Mouse (Mus musculus) lung, postnatal 14 days (tissue): ENCODE data around the gene Btbd9.

Experiments
- DNase-seq: peaks from one replicate; pipeline ENCODE4 v3.0.0; 2021

Gene Btbd9

DNA sequence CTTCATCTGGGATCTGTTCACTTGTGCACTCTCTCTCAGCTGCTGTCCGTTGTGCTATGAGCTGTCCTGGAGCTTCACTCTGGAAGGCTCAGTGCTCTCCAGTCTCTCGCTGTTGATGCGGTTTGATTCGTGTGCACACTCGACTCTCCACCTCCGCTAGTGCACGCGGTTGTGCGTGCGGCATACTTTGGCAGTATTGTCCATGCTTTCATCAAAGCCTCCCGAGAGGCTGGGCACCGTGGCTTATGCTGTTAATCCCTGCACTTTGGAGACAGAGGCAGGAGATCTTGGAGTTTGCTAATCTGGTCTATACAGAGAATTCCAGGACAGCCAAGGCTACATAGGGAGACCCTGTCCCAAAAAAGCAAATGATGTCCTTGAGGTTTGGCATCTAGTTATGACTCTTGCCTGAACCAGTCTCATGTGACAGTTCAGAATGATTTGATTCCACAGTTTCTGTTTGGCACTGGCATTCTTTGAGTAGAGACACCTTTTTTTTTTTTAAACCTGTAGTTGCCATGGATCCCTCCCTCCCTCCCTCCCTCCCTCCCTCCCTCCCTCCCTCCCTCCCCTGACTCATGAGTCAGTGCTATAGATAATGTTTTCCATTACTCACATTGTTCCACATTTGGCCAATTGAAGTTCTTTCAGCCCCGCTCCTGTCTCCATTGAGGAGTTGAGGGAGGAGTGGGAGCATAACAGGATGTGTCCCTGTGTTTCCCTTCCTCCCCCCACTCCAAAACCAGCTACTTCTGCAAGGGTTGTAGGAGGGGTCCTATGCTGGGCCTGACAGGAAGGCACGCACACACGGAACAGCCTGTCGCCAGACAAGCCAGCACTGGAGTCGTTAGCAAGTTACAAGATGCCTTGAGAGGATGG lies 379.6 kb downstream of the Btbd9 start:
- no peak for DNase-seq

- no peak for DNase-seq
These were observed 380.6 kb downstream of the Btbd9 start for GRCm38 (mm10) chr17:30195591-30196183.

DNA sequence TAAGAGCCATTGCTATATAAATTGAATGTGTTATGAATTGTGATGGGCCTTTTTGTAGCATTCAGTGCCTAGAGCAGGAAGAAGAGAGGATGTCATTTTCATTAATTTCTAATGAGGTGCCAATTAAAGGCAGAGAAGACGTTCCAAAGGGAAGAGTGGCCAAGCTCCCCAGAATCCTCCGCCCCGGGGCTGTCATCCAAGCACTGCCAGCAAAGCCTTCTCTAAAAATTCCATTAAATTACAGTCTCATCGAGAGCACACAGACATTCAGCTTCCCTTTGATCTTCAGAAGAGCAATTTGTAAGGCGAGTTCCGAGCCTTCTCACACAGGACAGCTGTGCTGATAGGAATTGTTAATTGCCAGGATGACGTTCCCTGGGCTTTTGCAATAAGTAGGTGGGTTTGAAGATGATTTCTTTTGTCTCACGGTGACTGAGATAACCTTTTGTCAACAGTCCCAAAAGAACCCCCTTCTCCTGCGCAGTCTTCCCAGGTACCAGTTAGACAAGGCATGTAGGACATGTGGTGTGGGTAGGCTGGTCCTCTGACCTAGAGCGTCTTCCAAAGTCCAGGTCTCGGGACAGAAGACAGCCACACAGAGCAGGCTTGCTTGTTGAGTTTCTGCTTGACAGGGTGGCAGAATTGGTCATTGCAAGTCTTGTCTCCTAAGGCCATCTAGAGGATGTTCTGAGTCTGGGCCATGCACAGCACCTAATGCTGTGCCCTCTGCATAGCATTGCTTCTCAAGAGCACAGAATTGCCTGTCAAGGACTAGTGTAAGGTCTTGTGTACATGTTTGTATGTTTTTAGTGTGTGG lies 381.5 kb downstream of the Btbd9 start:
- no peak for DNase-seq

- DNase-seq, result no peak
These were observed 382.2 kb downstream of the Btbd9 start for GRCm38 (mm10) chr17:30194091-30194490.

DNA sequence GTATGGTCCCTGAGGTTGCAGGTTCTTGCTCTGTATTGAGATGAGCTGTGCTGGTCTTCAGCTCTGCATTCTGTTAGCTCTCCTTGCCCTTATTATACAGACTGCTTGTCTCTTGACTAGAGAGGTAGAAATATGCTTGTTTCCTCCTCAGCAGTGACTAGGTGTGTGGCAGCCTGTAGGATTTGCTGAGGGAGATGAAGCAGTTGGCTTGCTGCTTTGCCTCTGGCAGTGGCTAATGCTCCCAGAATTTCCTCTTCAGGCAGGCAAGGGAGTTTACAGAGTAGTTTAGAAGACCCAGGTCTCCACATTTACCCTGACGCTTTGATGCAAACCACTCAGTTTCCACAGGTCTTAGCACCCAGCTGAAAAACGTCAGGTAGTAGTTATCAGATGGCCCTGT lies 382.7 kb downstream of the Btbd9 start:
- no peak for DNase-seq

GRCm38 (mm10) chr17:30192416-30193005 lies 383.8 kb downstream of the Btbd9 start:
- DNase-seq, result no peak

GRCm38 (mm10) chr17:30191097-30191640 lies 385.1 kb downstream of the Btbd9 start:
- no peak for DNase-seq

DNA sequence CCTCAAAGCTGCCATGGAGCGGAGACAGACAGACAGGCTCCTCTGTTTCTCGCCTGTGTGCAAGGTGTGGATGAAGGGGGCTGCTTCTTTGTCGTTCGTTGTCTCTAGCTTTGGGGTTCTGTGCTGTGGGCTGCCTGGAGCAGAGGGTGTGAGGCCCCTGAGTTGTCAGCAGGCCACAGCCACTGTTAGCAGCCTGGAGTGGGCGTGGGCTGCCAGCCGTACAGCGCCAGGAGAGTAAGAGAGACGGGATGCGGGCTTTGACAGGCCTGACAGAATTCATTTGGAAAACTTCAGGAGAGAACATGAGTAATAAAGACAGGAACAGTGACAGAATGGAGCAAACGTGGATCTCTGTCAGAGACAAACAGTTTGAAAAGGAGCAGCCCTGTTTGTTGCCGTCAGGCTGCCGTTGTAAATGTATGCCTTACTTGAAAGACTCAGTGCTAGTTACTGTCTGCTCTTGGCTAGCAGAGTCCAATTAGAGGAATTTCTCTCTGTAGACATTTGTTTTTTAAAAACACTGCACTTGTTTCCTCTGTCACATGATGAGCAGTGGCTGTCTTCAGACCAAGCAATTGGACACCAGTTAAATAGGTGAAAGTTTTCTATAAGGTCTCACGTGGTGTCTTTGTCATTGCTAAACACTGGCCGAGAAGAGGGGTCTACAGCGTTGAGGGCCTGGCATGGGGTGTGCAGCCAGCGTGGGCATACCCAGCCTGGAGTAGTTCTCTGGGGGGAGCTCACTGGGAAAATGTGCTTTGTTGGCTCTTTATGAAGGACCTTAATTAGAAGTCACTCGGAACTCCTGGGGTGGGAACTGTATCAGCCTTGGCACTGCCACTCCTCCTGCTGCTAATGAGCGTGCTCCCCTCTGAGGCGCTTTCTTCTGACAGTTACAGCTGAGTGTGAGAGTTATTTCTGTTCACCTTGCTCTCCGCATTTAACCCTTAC lies 388.0 kb downstream of the Btbd9 start:
- no peak for DNase-seq

DNA sequence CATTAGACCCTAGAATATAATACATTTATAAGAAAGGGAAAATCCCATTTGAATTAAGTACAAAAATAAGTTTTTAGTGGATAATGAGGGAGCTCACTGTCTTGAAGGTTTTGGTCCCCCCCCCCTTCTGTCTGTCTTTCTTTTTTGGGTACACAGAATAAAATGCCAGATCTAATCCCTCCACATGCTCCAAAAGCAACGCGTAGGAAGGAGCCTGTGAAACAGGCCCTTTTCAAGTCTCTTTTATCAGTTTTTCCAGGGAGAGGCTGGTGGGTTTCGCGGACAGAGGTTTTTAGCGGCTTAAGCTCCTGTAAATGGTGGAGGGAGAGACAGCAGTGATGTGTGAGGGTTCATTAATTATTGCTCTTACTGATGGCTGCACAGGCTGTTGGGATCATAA lies 388.7 kb downstream of the Btbd9 start:
- DNase-seq, result no peak

DNA sequence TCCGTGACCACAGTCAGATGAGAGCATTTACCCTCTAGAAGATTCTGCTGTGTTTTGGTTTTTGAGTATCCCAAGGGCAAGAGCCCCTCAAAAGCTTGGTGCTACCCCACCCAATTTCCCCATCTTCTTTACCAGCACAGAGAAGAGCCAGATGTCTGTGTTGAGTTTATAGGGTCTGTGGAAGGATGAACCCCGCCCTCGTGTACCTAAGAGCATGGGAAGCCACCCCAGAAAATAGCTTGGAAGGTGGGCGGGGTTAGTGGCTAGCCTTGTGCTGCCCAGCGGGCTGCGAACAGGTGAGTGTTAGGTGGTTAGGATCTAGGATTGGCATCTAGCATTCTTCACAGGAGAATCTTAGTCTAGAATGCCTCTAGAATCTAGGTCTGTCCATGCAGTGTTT lies 389.1 kb downstream of the Btbd9 start:
- DNase-seq, result no peak

DNA sequence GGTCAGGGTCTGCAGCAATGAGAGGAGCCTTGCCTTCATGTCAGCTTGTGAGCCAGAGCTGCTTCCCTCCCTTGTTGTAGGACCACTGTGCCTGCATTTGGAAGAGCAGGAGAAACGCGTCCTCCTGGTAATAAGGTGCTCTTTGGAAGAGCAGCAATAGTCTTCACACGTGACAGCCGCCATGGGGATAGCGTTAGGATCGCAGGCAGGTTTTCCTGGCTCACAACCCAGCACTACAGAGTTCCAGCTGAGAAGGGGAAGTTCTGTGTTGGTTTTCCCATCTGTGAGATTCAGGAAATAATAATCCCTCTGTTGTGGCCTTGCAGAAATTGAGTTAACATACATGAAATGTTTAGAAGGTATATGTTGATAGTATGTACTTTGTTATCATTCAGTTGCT lies 392.7 kb downstream of the Btbd9 start:
- no peak for DNase-seq

GRCm38 (mm10) chr17:30182063-30182462 lies 394.2 kb downstream of the Btbd9 start:
- no peak for DNase-seq

GRCm38 (mm10) chr17:30181554-30181953 lies 394.7 kb downstream of the Btbd9 start:
- DNase-seq, result no peak

GRCm38 (mm10) chr17:30180197-30180596 lies 396.1 kb downstream of the Btbd9 start:
- DNase-seq, result no peak

DNA sequence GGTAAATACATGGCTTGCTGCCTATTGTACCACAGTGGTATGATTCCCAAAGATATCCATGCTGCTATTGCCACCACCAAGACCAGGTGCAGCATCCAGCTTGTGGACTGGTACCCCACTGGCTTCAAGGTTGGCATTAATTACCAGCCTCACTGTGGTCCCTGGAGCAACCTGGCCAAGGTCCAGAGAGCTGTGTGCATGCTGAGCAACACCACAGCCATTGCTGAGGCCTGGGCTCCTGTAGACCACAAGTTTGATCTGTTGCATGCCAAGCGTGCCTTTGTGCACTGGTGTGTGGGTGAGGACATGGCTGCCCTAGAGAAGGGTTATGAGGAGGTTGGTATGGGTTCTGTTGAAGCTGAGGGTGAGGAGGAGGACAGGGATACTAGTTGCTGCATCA lies 397.9 kb downstream of the Btbd9 start:
- no peak for DNase-seq

DNA sequence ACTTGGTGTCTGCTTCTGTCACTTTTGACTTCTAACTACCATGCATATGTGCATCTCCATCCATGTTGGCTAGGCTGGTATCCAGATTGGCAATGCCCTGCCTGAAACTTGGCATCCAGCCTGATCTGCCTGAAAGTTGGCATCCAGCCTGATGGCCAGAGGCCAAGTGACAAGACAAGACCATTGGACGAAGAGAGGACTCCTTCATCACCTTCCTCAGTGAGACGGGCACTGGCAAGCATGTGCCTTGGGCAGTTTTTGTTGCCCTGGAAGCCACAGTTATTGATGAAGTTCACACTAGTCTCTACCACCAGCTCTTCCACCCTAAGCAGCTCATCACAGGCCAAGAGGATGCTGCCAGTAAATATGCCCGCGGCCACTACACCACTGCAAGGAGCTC lies 398.9 kb downstream of the Btbd9 start:
- no peak for DNase-seq
